Mouse (Mus musculus): ENCODE data around the gene Actr3. TPM values are rescaled to one million over a fixed set of nuclear protein-coding genes. Genes with fewer than 3 reads are reported as not detected.

The Actr3 gene
- polyA plus RNA-seq, 1 experiment from 2014 or later, result 270 TPM

- WGBS, result 84% methylated on average over 4 of the region's 4 CpGs
- Histone ChIP-seq H3K4me3 (no peak overlapping the region), H3K4me1 (peaks cover 2% of the 10 kb centered on the region; the same call in 1 of the 2 replicates), H3K9ac (no peak overlapping the region), H3K36me3 (no peaks in the 10 kb centered on the region), H3K27ac (replicated peaks) (no peak overlapping the region), H3K27me3 (replicated peaks) (no peaks in the 10 kb centered on the region), H3K4me2 (no peak overlapping the region), H3K9me3 (no peaks in the 10 kb centered on the region)
- ATAC-seq (ENCODE audit: extremely low read depth, insufficient number of reproducible peaks, low FRiP score, low TSS enrichment), result no peak
Measured at GRCm38 (mm10) chr1:125464011-125464410, 28.5 kb upstream of the Actr3 start.

GRCm38 (mm10) chr1:125463349-125463748, 27.8 kb upstream of the Actr3 start:
- peaks cover 5% of the 10 kb centered on the region; the same call in 1 of the 2 replicates for H3K4me1 ChIP-seq
- H3K9ac ChIP-seq, result no peak overlapping the region
- H3K36me3 ChIP-seq, result no peaks in the 10 kb centered on the region
- H3K9me3 ChIP-seq, result no peaks in the 10 kb centered on the region
- H3K4me3 ChIP-seq, result no peak overlapping the region
- no peaks in the 10 kb centered on the region for H3K27me3 ChIP-seq (replicated peaks)
- 46% methylated on average over 2 of the region's 2 CpGs for WGBS
- no peak overlapping the region for H3K27ac ChIP-seq (replicated peaks)
- no peak for ATAC-seq (ENCODE audit: extremely low read depth, insufficient number of reproducible peaks, low FRiP score, low TSS enrichment)
- H3K4me2 ChIP-seq, result no peak overlapping the region

GRCm38 (mm10) chr1:125462917-125463316, 27.4 kb upstream of the Actr3 start:
- Histone ChIP-seq H3K9me3 (no peaks in the 10 kb centered on the region), H3K27me3 (replicated peaks) (no peaks in the 10 kb centered on the region), H3K36me3 (no peaks in the 10 kb centered on the region), H3K4me1 (peaks cover 7% of the 10 kb centered on the region), H3K27ac (replicated peaks) (no peak overlapping the region), H3K9ac (no peak overlapping the region), H3K4me2 (no peak overlapping the region), H3K4me3 (no peak overlapping the region)
- no peak for ATAC-seq (ENCODE audit: extremely low read depth, insufficient number of reproducible peaks, low FRiP score, low TSS enrichment)
- WGBS, result 67% methylated on average over 1 of the region's 1 CpGs

- no peak overlapping the region for H3K4me2 ChIP-seq
- no peak for ATAC-seq (ENCODE audit: extremely low read depth, insufficient number of reproducible peaks, low FRiP score, low TSS enrichment)
- no peak overlapping the region for H3K27ac ChIP-seq (replicated peaks)
- no peaks in the 10 kb centered on the region for H3K36me3 ChIP-seq
- H3K27me3 ChIP-seq (replicated peaks), result no peaks in the 10 kb centered on the region
- 39% methylated on average over 5 of the region's 5 CpGs for WGBS
- H3K4me3 ChIP-seq, result no peak overlapping the region
- peaks cover 6% of the 10 kb centered on the region for H3K4me1 ChIP-seq
- H3K9ac ChIP-seq, result no peak overlapping the region
- H3K9me3 ChIP-seq, result no peaks in the 10 kb centered on the region
Measured at GRCm38 (mm10) chr1:125458531-125458930, 23.0 kb upstream of the Actr3 start.

GRCm38 (mm10) chr1:125455128-125455527, 19.6 kb upstream of the Actr3 start:
- Histone ChIP-seq H3K27ac (replicated peaks) (no peak overlapping the region), H3K36me3 (no peaks in the 10 kb centered on the region), H3K4me1 (peaks cover 6% of the 10 kb centered on the region; the same call in 1 of the 2 replicates), H3K9ac (no peak overlapping the region), H3K9me3 (no peaks in the 10 kb centered on the region), H3K27me3 (replicated peaks) (no peaks in the 10 kb centered on the region), H3K4me2 (no peak overlapping the region), H3K4me3 (no peak overlapping the region)
- 63% methylated on average over 2 of the region's 2 CpGs for WGBS
- ATAC-seq (ENCODE audit: extremely low read depth, insufficient number of reproducible peaks, low FRiP score, low TSS enrichment), result no peak

- Histone ChIP-seq H3K4me2 (no peak overlapping the region), H3K27ac (replicated peaks) (no peak overlapping the region), H3K4me3 (no peak overlapping the region), H3K36me3 (no peaks in the 10 kb centered on the region), H3K9me3 (no peaks in the 10 kb centered on the region), H3K9ac (no peak overlapping the region), H3K27me3 (replicated peaks) (no peaks in the 10 kb centered on the region), H3K4me1 (no peaks in the 10 kb centered on the region)
- 82% methylated on average over 4 of the region's 4 CpGs for WGBS
- no peak for ATAC-seq (ENCODE audit: extremely low read depth, insufficient number of reproducible peaks, low FRiP score, low TSS enrichment)
Measured at GRCm38 (mm10) chr1:125450282-125451000, 14.9 kb upstream of the Actr3 start.

GRCm38 (mm10) chr1:125447926-125448325, 12.4 kb upstream of the Actr3 start:
- Histone ChIP-seq H3K9ac (no peak overlapping the region), H3K4me1 (no peaks in the 10 kb centered on the region), H3K4me2 (no peak overlapping the region), H3K9me3 (no peaks in the 10 kb centered on the region), H3K27me3 (replicated peaks) (no peaks in the 10 kb centered on the region), H3K4me3 (no peak overlapping the region), H3K36me3 (no peaks in the 10 kb centered on the region), H3K27ac (replicated peaks) (no peak overlapping the region)
- no peak for ATAC-seq (ENCODE audit: extremely low read depth, insufficient number of reproducible peaks, low FRiP score, low TSS enrichment)

GRCm38 (mm10) chr1:125441679-125442078, 6.2 kb upstream of the Actr3 start:
- WGBS, result 57% methylated on average over 7 of the region's 7 CpGs
- no peak for ATAC-seq (ENCODE audit: extremely low read depth, insufficient number of reproducible peaks, low FRiP score, low TSS enrichment)
- H3K9me3 ChIP-seq, result no peaks in the 10 kb centered on the region
- no peaks in the 10 kb centered on the region for H3K27me3 ChIP-seq (replicated peaks)
- no peak overlapping the region for H3K4me2 ChIP-seq
- H3K9ac ChIP-seq, result no peak overlapping the region
- no peak overlapping the region; the same call in 1 of the 2 replicates for H3K27ac ChIP-seq (replicated peaks)
- H3K4me3 ChIP-seq, result no peak overlapping the region
- 0 out of 2 replicates have a peak, but pooled peaks cover 4% of the 10 kb centered on the region for H3K4me1 ChIP-seq
- H3K36me3 ChIP-seq, result no peaks in the 10 kb centered on the region

- peaks cover 7% of the 10 kb centered on the region for H3K4me1 ChIP-seq
- H3K4me3 ChIP-seq, result no peak overlapping the region
- 76% methylated on average over 6 of the region's 6 CpGs for WGBS
- ATAC-seq (ENCODE audit: extremely low read depth, insufficient number of reproducible peaks, low FRiP score, low TSS enrichment), result no peak
- no peak overlapping the region for H3K9ac ChIP-seq
- H3K9me3 ChIP-seq, result no peaks in the 10 kb centered on the region
- H3K36me3 ChIP-seq, result no peaks in the 10 kb centered on the region
- H3K4me2 ChIP-seq, result no peak overlapping the region
- no peak overlapping the region; the same call in 1 of the 2 replicates for H3K27ac ChIP-seq (replicated peaks)
- H3K27me3 ChIP-seq (replicated peaks), result no peaks in the 10 kb centered on the region
Measured at GRCm38 (mm10) chr1:125441251-125441650, 5.7 kb upstream of the Actr3 start.

GRCm38 (mm10) chr1:125439556-125439955, 4.0 kb upstream of the Actr3 start:
- H3K9me3 ChIP-seq, result no peaks in the 10 kb centered on the region
- H3K27me3 ChIP-seq (replicated peaks), result no peaks in the 10 kb centered on the region
- H3K4me3 ChIP-seq, result no peak overlapping the region
- peaks cover 8% of the 10 kb centered on the region for H3K4me1 ChIP-seq
- H3K4me2 ChIP-seq, result no peak overlapping the region
- H3K9ac ChIP-seq, result no peak overlapping the region
- no peak for ATAC-seq (ENCODE audit: extremely low read depth, insufficient number of reproducible peaks, low FRiP score, low TSS enrichment)
- H3K27ac ChIP-seq (replicated peaks), result no peak overlapping the region
- 86% methylated on average over 3 of the region's 3 CpGs for WGBS
- H3K36me3 ChIP-seq, result no peaks in the 10 kb centered on the region

GRCm38 (mm10) chr1:125438826-125439225, 3.3 kb upstream of the Actr3 start:
- H3K4me1 ChIP-seq, result peaks cover 8% of the 10 kb centered on the region
- H3K9ac ChIP-seq, result no peak overlapping the region
- no peaks in the 10 kb centered on the region for H3K9me3 ChIP-seq
- WGBS, result 77% methylated on average over 2 of the region's 2 CpGs
- no peak overlapping the region for H3K4me3 ChIP-seq
- no peaks in the 10 kb centered on the region for H3K36me3 ChIP-seq
- no peak overlapping the region for H3K27ac ChIP-seq (replicated peaks)
- H3K4me2 ChIP-seq, result no peak overlapping the region
- no peaks in the 10 kb centered on the region for H3K27me3 ChIP-seq (replicated peaks)
- ATAC-seq (ENCODE audit: extremely low read depth, insufficient number of reproducible peaks, low FRiP score, low TSS enrichment), result no peak

- H3K4me1 ChIP-seq, result peaks cover 16% of the 10 kb centered on the region
- H3K4me3 ChIP-seq, result no peak overlapping the region
- no peak overlapping the region for H3K4me2 ChIP-seq
- H3K9ac ChIP-seq, result no peak overlapping the region
- H3K27ac ChIP-seq (replicated peaks), result no peak overlapping the region
- H3K27me3 ChIP-seq (replicated peaks), result no peaks in the 10 kb centered on the region
- 29% methylated on average over 3 of the region's 3 CpGs for WGBS
- H3K9me3 ChIP-seq, result no peaks in the 10 kb centered on the region
- no peaks in the 10 kb centered on the region for H3K36me3 ChIP-seq
- no peak for ATAC-seq (ENCODE audit: extremely low read depth, insufficient number of reproducible peaks, low FRiP score, low TSS enrichment)
Measured at GRCm38 (mm10) chr1:125437927-125438326, 2.4 kb upstream of the Actr3 start.
